Mouse (Mus musculus) stomach, postnatal 0 days (tissue): ENCODE measurements around the gene Nfe2l2. TPM values are rescaled to one million over a fixed set of nuclear protein-coding genes. Genes with fewer than 3 reads are reported as not detected.

Experiments
- ATAC-seq: fragments of 200-750 bp; cut with Nextera tagmentation; 2 replicates; pipeline ENCODE4 v1.8.0; 2017; ENCODE audit not compliant: low FRiP score, low TSS enrichment
- DNase-seq: peaks from one replicate; pipeline ENCODE4 v3.0.0-alpha.2; 2016; ENCODE audit warnings: low spot score
- H3K27ac ChIP-seq: fragments of 300-500 bp; sonication (generic); replicated peaks from 2 replicates; pipeline ENCODE4 v1.5.1; 2014; ENCODE audit warnings: mild to moderate bottlenecking, control low read depth
- H3K27me3 ChIP-seq: fragments of 300-500 bp; sonication (generic); 2 replicates; pipeline ENCODE4 v1.6.1; 2014; ENCODE audit warnings: low read length; ENCODE audit not compliant: control insufficient read depth, insufficient read depth
- H3K36me3 ChIP-seq: fragments of 300-500 bp; sonication (generic); 2 replicates; pipeline ENCODE4 v1.6.1; 2014; ENCODE audit warnings: low read length, mixed read lengths; ENCODE audit not compliant: control insufficient read depth, insufficient read depth
- H3K4me1 ChIP-seq: fragments of 300-500 bp; sonication (generic); replicated peaks from 2 replicates; pipeline ENCODE4 v1.6.1; 2014; ENCODE audit warnings: antibody characterized with exemption; ENCODE audit not compliant: control insufficient read depth, insufficient read depth
- H3K4me2 ChIP-seq: fragments of 300-500 bp; sonication (generic); replicated peaks from 2 replicates; pipeline ENCODE4 v1.6.1; 2014; ENCODE audit warnings: low read depth, mild to moderate bottlenecking, control low read depth, moderate library complexity
- H3K4me3 ChIP-seq: fragments of 300-500 bp; sonication (generic); 2 replicates; pipeline ENCODE4 v1.5.1; 2014; ENCODE audit warnings: low read depth, low read length, control low read depth
- H3K9ac ChIP-seq: fragments of 300-500 bp; sonication (generic); 2 replicates; pipeline ENCODE4 v1.6.1; 2014; ENCODE audit warnings: mild to moderate bottlenecking, low read length, control low read depth, mixed read lengths
- H3K9me3 ChIP-seq: fragments of 300-500 bp; sonication (generic); 2 replicates; pipeline ENCODE4 v1.6.1; 2016; ENCODE audit warnings: low read length; ENCODE audit not compliant: control insufficient read depth
- CTCF ChIP-seq: IDR thresholded peaks from 2 replicates; pipeline ENCODE4 v1.5.1; 2016; ENCODE audit warnings: antibody characterized with exemption, low read depth, mild to moderate bottlenecking, moderate library complexity
- EP300 ChIP-seq: optimal IDR thresholded peaks from 2 replicates; pipeline ENCODE3; 2016; ENCODE audit warnings: antibody characterized with exemption
- WGBS: fragments of 180-500 bp; shearing (Covaris S2); extraction: QIAGEN DNeasy Blood & Tissue Kit; methylation state at CpG from one replicate; pipeline ENCODE4 v1.1.7; 2014; 5-methylcytosine and 5-hydroxymethylcytosine counted together
- polyA plus RNA-seq: library from polyadenylated mRNA; unstranded; fragments of >200 nt; fragmentation: Nextera tagmentation; extraction: Ambion mirVana; gene quantifications from 2 replicates; pipeline ENCODE4 v1.2.1, GENCODE M21; 2015

Gene Nfe2l2
- polyA plus RNA-seq, 1 experiment from 2014 or later: 125 TPM

DNA sequence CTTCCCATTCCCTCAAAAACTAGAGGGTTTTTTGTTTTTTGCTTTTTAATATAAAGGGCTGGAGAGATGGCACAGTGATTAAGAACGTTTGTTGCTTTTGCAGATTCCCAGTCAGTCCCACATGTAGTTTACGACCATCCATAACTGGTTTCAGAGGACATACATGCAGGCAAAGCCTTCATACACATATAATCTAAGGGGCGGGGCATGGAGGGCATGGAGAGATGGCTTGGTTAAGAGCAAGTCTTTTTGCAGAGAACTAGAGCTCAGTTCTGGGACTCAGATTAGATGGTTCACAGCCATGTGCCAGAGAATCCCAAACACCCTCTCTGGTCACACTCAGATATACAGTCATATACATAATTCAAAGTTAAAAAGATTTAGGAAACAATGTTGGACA, 31.9 kb downstream of the Nfe2l2 start:
- TF ChIP-seq EP300 (no peak), CTCF (no peak)
- no peak overlapping the region for H3K4me3 ChIP-seq
- DNase-seq (no peak), ATAC-seq (no peak)
- no peak overlapping the region for H3K9ac ChIP-seq
- no peaks in the 10 kb centered on the region for H3K27me3 ChIP-seq
- H3K9me3 ChIP-seq: no peaks in the 10 kb centered on the region
- H3K4me2 ChIP-seq: no peak overlapping the region
- no peaks in the 10 kb centered on the region for H3K4me1 ChIP-seq
- peaks cover 19% of the 10 kb centered on the region for H3K36me3 ChIP-seq
- H3K27ac ChIP-seq: no peak overlapping the region
- WGBS: 62% methylated on average over 3 of the region's 3 CpGs

DNA sequence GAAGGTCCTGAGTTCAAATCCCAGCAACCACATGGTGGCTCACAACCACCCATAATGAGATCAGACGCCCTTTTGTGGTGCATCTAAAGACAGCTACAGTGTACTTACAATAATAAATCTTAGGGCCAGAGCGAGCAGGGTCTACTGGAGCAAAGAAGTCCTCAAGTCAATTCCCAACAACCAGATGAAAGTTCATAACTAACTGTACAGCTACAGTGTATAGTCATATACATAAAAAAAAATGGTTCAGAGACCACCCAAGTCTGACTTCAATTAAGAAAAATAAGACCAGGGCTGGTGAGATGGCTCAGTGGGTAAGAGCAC, 33.1 kb downstream of the Nfe2l2 start:
- Histone ChIP-seq H3K4me2 (no peak overlapping the region), H3K9ac (no peak overlapping the region), H3K4me1 (no peaks in the 10 kb centered on the region), H3K27me3 (no peaks in the 10 kb centered on the region), H3K36me3 (peaks cover 10% of the 10 kb centered on the region), H3K4me3 (no peak overlapping the region), H3K27ac (no peak overlapping the region), H3K9me3 (no peaks in the 10 kb centered on the region)
- TF ChIP-seq EP300 (no peak), CTCF (no peak)
- WGBS: 83% methylated on average over 2 of the region's 2 CpGs
- no peak for DNase-seq
- no peak for ATAC-seq

DNA sequence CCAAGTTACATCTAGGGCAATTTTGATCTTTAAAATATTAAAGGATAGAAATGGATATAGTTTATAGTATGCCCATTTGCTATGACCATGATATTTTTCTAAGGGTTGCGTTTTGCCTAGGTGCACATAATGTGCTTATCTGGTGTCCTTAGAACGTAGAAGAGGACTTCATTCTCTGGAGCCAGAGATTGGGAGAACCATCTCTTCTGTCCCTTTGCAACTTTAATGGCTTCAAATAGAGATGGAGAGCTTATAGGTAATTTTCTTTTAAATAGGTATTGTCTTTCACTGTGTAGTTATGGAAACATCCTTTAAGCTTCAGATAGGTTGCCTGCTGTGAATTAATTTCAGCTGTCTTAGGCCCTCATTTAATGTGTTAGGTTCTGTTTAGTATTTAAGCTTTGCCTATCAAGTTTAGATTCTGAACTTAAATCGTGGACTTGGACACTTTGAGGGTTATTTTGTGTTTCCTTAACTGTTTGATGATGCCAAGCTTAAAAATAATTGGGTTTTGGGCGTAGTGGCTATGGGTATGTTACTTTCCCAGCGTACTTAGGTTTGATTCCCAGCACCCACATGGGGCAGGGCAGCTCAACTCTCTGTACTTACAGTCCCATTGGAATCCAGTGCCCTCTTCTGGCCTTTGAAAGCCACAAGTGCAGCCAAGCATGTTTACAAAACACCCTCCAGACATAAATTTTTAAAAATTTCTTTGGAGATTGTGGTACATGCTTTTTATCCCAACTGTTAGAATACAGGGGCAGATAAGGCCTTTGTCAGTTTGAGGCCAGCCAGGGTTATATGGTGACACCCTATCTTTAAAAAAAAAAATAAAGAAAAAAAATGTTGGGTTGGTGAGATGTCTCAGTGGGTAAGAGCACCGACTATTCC, 33.8 kb downstream of the Nfe2l2 start:
- H3K4me2 ChIP-seq: no peak overlapping the region
- ATAC-seq (0 out of 2 replicates have a peak, but pooled peaks have one; percentile 2), DNase-seq (no peak)
- H3K36me3 ChIP-seq: peaks cover 4% of the 10 kb centered on the region
- no peak overlapping the region for H3K4me3 ChIP-seq
- no peak for TF ChIP-seq EP300
- TF ChIP-seq CTCF: peak; percentile 36; the same call in 1 of the 2 replicates
- no peaks in the 10 kb centered on the region for H3K9me3 ChIP-seq
- no peak overlapping the region for H3K9ac ChIP-seq
- no peaks in the 10 kb centered on the region for H3K27me3 ChIP-seq
- H3K27ac ChIP-seq: no peak overlapping the region
- WGBS: 80% methylated on average over 6 of the region's 6 CpGs
- no peaks in the 10 kb centered on the region for H3K4me1 ChIP-seq

DNA sequence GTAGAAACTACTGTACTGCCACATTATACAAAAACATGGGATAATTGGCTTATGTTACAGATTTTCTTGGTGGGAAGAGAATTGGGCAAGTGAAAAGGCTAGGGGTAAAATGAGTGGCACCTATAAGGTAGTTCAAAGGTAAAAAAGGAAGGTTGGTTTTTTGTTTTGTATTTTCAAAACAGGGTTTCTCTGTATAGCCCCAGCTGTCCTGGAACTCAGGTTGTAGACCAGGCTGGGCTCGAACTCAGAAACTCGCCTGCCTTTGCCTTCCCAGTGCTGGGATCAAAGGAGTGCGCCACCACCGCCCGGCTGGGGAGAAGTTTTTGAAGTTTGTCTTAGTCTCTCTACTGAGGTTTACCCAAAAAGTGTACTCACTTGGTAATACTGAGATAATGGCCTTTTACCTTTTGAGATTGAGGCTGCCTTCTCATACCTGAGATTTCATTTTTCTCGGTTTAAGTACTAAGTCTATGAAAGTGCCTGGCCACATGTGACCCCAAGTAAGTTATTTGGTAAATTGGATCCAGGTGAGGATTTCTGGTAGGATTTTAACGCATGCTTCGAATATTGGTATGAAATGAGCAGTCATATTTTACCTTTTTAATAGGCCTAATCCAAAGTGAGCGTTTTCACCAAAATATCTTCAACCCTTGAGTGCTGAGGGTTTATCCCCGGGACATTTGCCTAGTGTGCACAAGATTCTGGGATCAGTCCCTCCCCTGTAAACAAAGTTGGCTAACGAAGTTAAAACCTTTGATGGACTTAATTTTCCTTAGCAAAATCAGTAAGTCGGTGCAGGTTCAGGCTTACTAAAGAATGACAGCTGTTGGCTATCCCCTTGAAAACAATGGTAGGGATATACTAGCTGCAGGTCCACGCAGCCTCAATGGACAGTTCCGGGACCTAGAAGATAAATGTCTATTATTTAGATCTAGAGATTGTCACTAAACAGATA, 34.7 kb downstream of the Nfe2l2 start:
- H3K4me1 ChIP-seq: no peaks in the 10 kb centered on the region
- H3K9ac ChIP-seq: no peak overlapping the region
- ATAC-seq: peak; percentile 40; the same call in 1 of the 2 replicates
- no peak overlapping the region for H3K27ac ChIP-seq
- no peaks in the 10 kb centered on the region for H3K9me3 ChIP-seq
- no peak overlapping the region for H3K4me3 ChIP-seq
- H3K27me3 ChIP-seq: no peaks in the 10 kb centered on the region
- peaks cover 3% of the 10 kb centered on the region for H3K36me3 ChIP-seq
- TF ChIP-seq CTCF (0 out of 2 replicates have a peak, but pooled peaks have one; percentile 8), EP300 (no peak)
- 43% methylated on average over 14 of the region's 14 CpGs for WGBS
- DNase-seq: no peak
- no peak overlapping the region for H3K4me2 ChIP-seq

DNA sequence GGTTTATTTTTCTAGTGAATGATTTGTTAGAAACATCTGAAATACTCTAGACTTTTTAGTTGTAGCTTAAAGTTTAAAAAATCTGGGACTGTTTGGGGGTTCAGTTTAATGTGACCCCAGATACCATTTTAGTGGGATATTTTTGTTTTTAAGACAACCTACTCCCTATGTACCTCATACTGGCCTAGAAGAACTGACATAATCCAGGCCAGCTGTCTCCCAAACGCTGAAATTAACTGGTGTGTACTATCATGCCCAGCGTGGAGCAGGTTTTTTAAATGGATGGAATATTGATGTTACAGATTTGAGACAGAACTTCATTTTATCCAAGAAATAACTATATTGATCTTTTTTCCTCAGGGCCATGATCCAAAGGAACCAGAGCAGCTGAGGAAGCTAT, 43.3 kb downstream of the Nfe2l2 start:
- H3K36me3 ChIP-seq: peaks cover 8% of the 10 kb centered on the region; the same call in 1 of the 2 replicates
- peak overlapping the region; percentile 94 for H3K4me3 ChIP-seq
- no peaks in the 10 kb centered on the region for H3K9me3 ChIP-seq
- H3K27me3 ChIP-seq: no peaks in the 10 kb centered on the region
- WGBS: 4% methylated on average over 2 of the region's 2 CpGs
- H3K4me2 ChIP-seq: peak overlapping the region; percentile 49
- DNase-seq (no peak), ATAC-seq (no peak)
- TF ChIP-seq CTCF (no peak), EP300 (no peak)
- H3K27ac ChIP-seq: no peak overlapping the region
- 0 out of 2 replicates have a peak, but pooled peaks cover 3% of the 10 kb centered on the region for H3K4me1 ChIP-seq
- peak overlapping the region; percentile 99; the same call in 1 of the 2 replicates for H3K9ac ChIP-seq
